Mouse (Mus musculus): Measurements from ENCODE around the gene Trim2.

Gene Trim2

DNA sequence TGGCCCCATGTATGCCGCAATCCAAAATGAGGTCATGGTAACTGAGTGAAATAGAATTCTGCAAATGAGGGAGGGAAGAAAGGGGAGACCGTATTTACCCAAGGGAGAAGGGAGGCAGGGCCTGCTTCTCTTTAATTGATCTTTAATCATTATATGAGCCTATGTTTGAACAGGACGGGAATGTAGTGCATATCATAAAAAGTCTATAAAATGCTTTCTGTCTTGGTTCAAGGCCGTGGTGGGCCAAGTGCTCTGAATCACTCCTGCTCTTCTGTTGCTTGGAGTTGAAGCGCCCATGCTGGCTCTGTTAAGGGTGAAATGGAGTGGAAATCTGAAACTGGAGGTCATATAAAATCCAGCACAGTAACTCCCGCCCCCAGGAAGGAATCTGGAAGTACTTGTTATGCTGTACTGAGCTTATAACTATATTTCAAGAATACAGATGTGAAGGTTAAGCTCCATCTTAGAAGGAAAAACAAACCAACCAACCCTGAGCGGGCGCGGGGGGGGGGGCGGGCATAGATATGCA lies 48.6 kb downstream of the Trim2 start:
- DNase-seq (ENCODE audit: low spot score in 2 of 2) = no peak

DNA sequence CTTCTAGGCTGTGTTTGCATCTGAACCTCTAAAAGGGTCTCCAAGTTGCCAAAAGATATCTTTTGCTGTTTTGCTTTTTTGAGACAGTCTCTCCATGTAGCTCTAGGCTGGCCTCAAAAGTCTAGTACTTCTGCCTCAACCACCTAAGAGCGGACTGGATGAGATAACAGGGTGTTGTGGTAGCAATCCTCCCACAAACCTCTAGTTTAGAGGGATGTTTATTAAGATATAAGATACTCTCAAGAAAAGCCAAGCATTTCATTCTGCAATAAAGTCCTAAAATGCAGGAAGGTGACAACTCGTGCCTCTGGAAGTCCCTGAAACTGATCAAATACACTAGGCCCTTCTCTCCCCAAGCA lies 52.2 kb downstream of the Trim2 start:
- DNase-seq (ENCODE audit: low spot score in 2 of 2) = no peak

DNA sequence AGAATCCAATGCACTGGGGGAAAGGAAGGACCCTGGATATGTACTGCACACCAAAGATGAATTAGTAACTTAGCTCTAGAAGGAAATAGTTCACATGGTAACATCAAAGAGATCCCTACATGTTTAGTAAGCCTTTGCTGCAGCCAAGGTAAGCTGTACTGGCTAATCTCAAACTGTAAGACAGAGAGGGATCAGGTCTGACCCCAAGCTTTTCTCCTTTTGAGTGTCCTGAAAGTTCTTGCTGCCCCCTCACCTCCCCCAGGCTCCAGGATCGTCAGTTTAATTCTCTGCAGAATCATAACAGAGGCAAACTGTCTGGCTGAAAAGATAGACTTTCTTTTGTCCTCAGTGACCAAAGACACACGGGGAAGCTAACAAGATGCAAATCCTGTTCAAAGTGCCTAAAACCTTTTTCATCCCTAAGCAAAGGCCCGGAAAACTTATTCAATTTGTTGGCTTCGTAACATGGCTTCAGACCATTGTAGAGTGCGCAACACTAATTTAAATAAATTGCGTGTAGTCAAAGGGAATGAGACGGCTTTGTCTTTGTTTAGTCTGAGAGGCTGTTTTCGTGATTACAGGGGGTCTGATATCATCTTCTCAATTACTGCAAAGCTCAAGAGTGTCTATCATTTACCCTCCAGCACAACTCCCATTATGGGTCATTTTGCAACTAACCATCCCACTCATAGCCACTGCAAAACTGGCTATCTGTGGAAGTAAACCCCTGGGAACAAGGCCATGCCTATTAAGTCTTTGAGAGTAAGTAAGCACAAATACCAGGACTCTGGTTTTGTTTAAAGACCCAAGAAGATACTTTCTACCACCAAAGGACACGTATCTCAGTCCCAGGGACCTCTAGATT lies 52.8 kb downstream of the Trim2 start:
- no peak for DNase-seq (ENCODE audit: low spot score in 2 of 2)

DNA sequence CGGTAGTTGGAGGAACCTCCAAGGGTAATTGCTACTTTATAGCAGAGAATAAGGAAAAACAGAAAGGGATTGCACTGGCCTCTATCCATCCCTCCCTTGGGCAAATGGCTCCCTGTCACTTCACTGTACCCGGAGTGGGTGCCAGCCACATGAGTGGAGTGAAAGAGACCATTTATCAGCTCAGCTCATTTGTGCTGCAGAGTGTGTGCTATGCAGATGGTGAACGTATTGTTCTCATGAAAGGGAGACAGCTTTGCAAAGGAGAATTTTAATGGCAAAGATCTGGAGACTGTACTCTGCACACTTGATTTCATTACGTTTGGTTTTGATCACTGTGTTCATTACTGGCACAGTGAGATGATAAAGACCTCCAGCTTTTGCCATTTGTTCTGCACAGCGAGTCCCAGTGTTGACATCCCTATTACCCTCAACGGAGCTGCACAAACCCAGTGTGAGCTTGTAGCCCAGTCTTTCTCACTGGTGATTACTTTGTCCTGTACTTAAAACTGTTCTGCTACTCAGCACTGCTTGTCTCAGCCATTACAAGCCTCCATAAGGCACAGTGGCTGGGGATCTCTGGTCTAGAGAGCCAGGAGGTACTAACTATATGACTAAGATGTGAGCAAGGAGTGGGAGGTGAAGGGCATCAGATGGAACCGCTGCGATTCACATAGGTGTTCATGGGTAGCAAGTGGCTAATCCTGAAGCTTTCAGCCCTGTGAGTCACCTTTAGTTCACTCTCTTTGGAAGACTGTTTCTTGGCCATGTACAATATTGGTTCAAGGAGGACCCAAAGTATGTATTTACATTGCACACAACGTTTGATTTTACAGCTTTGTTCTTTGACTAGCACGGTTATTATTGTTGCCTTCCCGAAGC lies 53.7 kb downstream of the Trim2 start:
- DNase-seq (ENCODE audit: low spot score in 2 of 2) = no peak

DNA sequence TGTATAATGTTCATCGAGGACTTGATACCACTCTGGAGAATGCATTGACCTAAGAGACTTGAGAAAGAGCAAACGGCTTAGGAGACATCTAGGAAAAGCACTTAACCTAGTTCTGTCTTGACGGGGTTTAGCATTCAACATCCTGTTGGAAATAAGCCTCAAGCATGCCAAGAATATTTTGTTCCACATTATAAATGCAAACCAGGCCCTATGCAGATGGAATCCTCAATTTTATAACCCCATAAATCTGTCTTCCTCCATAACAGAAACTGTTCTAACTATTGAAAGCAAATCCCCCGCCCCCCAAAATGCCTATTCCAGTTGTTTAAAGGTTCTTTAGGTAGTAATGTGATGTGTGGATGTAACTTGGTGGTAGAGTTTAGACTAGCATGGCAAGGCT lies 55.0 kb downstream of the Trim2 start:
- no peak for DNase-seq (ENCODE audit: low spot score in 2 of 2)

DNA sequence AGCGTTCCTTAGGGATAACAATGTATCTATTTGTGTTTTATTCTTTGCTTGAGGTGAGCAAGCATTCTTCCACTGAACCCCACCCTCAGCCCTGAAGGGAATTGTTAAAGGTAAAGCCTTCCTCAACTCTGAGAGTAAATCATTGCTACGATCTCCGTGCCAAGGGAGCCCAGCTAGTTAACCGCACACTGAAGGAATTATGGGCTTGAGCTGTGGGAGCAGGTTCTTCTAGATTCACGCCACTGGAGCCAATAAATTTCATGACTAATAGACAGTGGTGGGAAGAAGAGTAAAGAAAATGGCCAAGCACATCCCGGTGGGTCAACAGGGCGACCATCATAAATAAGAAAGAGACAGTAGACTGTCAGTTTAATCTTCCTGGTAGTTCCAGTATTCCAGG lies 56.4 kb downstream of the Trim2 start:
- no peak for DNase-seq (ENCODE audit: low spot score in 2 of 2)

DNA sequence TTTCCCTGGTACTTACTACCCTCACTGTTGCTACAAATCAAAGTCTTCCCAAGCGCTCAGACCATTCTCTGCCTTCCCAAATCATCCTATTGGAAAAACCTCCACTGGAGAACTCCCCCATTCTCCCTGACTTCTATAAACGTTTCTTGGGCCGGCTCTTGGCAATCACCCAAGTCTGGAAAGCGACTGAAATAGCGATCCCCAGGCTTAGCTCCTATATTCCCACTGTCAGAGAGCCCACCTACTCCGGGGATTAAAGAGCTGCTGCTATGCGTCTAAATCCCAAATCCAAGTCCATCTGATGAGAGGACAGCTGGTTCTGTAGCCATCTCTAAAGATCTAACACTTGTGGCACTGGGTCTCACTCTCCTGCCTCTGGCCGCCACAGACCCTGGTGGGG lies 58.9 kb downstream of the Trim2 start:
- no peak for DNase-seq (ENCODE audit: low spot score in 2 of 2)

DNA sequence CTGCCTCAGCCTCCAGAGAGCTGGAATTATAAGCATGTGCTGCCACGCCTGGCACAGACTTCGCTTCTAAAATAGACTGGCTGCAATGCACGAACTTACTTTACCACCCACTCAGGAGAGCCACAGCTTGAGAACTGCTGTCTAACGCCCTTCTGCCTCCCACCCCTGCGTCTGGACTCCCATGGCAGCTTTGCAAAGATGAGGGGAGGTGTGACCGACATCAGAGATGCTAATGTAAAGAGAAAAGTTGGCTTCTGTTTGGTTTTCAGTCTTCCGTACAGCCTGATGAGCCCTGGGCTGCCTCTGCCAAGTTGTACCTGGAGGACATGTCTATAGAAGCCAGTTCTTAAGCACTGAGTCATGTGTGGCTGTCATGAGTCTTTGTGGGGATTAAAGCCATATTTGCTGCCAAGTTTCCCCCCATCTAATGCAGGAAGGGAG lies 60.2 kb downstream of the Trim2 start:
- no peak for DNase-seq (ENCODE audit: low spot score in 2 of 2)

DNA sequence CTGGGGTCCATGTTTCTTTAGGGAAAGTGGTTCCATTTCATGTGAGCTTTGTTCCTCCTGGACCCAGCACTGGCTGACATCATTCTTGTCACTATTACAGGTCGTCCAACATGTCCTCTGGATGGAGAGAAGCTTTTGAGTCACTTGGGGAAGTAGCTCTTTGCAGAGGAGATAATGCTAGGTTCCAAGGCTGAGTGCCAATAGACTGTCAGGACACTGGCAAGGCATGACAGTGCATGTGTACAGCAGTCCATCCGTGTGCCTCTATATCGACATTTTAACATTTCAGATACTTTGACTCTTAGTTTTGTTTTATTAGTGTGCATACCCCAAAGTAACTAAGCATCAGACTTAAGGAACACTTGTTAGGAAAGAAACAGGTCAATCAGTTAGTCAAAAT lies 63.6 kb downstream of the Trim2 start:
- no peak for DNase-seq (ENCODE audit: low spot score in 2 of 2)

DNA sequence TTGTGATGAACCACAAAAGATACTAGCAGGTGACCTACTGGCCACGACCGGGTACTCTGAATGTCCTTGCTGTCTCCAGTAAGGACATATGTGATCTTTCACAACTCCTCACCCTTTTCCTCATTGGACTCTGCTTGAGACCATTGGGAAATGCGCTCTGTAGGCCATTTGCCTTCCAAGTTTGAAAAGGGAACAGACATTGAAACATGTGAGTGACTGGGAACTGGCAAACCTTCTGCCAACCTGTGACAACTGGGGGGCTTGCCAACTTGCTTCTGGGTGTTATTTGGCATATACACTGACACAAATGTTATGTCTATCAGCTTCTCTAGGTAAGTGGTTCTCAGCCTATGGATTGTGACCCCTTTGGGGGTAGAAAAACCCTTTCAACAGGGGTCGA lies 64.2 kb downstream of the Trim2 start:
- DNase-seq (ENCODE audit: low spot score in 2 of 2) = peak in 1 of 2 experiments; percentile 23

DNA sequence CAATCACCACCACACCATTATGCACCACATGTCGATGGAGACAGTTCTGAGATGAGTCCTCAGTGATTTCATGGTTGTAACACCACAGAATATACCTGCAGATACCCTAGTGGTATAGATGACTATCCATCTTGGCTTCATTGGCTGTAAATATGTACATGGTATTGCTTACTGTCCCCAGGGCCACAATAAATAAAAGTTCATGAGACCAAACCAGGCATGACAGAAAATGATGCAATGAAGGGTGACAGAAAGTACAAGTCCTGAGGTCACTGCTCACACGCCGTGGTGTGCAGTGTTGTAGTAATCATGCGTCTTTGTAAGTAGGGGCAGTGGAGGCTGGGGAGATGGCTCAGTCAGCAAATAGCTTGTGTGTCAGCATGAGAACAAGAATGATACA lies 65.6 kb downstream of the Trim2 start:
- DNase-seq (ENCODE audit: low spot score in 2 of 2) = no peak

DNA sequence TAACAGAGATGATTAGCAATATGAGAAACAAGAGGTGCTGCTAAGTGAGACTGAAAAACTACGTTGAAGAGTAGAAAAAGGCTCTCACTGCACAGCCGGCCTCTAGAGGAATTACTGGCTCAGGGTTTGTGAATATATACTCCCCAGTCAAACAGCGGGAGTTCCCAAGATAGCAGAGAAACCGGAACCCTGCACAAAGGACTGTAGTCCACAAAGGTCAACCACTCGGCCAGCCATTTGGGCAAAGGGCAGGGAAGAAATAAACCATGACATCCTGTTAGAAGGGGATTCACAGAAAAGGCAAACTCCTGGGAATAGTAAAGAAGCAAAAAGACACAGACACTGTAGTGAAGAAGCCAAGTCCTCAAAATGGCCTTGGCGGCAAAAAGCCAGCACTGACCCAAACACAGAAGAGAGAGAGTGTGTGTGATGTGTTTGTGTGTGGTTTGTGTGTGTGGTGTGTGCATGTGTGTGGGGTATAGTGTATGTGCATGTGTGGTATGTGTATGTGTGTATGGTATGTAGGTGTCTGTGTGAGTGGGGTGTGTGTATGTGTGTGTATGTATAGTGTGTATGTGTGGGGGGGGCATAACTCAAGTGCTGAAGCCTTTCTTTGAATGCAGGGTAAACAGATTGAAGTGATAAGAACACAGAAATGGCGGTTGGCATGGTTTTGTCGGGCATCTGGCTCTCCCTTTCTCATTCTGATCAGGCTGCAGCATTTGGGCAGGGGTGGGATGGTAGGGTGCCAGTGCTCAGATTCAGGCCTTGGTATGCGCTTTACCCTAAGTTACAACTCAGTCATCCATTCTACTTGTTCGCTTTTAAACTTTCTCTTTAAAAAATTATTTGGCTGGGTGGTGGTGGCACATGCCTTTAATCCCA lies 71.0 kb downstream of the Trim2 start:
- no peak for DNase-seq (ENCODE audit: low spot score in 2 of 2)

DNA sequence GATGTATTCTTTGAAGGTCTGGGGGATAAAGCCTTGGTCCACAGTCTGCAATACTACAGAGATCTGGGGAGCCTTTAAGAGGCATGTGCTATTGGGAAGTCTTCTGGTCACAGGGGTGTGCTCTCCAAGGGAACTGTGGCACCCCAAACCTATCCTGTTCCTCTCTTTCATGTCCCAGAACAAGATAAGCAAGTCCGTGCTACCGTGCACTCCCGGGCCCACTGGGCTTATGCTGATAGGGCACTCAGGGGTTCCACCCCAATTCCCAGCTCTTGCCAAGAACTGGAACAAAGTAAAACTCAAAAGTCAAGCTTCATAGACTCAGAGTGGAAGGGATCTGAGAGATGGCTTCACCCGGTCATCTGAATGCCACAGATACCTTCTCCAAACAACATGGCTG lies 72.1 kb downstream of the Trim2 start:
- DNase-seq (ENCODE audit: low spot score in 2 of 2) = no peak

DNA sequence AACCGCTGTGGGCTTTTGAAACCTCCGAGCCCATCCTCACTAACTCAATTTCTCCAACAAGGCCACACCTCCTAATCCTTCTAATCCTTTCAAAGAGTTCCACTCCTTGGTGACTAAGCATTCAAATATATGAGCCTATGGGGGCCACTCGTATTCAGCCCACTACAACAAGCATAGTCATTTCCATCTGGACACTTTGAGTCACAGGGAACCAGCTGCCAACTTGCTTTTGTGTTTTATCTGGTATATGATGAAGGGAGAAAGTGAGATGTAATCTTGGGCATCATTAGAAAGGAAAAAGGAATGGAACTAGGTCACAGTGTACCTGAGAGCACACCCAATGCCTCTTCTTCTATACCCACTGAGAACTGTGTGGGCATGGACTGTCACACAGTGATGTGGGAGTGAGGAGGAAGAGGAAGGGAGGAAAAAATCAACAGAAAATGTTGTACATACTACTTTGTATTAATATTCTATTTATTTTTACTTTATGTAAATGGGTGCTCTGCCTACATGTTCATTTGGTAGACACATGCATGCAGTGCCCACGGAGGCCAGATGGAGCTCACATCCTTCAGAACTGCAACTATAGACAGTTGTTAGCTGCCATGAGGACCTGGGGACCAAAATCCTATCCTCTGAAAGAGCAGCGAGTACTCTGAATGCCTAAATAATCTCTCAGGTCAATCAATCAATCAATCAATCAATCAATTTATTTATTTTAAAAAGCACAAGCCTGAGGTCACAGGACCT lies 72.8 kb downstream of the Trim2 start:
- no peak for DNase-seq (ENCODE audit: low spot score in 2 of 2)

DNA sequence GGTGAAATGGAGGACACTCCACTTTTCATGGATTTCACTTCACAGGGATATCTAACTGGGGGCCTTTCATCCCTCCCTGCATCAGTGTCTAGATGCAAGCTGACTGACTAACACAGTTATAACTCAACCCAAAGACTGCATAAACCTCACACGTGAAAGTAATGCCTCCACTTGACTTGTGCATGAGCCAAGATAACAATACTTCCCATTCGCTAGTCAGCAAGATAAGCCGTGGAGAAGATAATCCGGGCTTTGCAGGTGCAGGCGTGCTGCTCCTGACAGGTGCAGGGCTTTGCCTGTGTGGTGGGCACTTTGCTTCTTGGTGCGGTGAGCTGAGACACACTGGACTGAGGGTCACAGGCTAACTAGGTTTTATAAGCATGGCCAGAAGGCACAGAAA lies 74.4 kb downstream of the Trim2 start:
- no peak for DNase-seq (ENCODE audit: low spot score in 2 of 2)

DNA sequence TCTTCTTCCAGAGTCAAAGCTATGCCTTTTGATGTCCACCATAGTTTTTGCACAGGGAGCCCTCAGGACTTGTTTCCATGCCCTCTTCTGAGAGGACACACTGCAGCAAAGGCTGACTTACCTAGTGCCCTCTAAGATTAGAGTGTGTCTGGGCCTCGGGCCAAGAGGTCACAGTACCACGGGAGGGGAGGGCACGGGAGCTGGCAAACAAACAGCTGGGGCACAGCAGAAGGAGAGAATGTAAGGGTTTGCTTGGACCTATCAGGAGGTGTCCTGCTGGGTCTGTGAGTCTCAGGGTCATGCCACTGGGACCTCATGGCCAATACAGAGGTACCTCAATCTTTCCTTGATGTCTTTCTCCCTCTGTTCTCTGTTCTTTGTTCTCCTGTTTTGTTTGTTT lies 75.7 kb downstream of the Trim2 start:
- no peak for DNase-seq (ENCODE audit: low spot score in 2 of 2)

DNA sequence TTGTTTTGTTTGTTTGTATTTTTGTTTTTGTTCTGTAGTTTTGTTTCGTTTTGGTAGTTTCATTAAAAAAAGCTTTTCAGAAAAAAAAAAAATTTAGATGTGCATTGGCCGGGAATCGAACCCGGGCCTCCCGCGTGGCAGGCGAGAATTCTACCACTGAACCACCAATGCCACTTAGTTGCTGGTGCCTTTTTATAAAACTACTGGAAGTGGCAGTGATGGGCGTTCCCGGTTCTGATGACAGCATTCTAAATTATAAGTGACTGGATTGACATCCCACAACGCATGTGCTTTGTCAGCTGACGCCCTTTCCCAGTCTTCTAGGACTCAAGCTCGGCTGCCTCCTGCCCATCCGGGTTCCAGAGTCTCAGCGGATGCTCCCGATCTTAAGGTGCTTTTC lies 77.8 kb downstream of the Trim2 start:
- peak in 1 of 2 experiments; percentile 67 for DNase-seq (ENCODE audit: low spot score in 2 of 2)

DNA sequence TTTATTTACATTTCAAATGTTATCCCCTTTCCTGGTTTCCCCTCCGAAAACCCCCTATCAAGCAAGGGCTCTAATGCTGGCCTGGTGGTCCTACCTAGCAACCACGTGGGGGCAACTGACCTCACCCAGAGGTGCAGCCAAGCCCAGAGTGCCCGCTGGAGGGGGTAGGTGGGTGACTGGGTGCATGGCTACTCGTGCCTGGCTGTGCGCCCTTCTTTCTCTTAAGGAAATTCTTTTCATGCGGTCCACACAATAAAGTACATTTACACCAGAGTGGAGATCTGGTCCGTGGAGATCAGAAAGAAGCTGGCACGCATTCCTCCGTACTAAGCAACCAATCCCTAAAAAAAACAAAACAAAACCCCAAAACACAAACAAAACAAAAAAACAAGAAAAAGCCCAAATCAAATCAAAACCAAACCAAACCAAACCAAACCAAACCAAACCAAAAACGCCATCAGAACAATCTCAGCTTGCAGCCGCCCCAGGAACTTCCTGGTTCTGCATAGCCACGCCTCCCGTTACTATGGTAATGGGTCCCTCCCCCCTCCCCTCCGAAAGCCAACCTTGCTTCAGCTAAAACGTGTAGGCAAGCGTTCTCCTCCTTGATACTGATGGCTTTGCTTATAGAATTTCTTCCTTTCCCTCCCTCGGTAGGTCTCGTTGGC lies 78.3 kb downstream of the Trim2 start:
- DNase-seq (ENCODE audit: low spot score in 2 of 2) = peak in 1 of 2 experiments; percentile 50

DNA sequence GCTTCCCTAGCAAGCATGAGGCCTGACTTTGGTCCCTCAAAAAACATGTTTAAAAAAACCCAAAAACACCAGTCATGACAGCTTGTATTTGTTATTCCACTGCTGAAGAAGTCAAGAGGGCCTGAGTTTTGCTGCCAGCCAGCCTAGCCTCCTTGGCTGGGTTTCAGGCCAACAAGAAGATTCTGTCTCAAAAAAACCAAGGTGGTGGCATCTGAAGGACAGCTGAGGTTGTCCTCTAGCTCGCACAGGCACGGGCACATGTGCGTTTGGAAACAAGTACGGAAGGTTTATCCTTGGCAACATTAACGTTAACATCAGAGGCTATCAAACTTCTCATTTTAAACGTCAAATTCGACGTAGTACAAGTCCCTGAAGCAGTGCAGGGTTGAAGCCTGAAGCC lies 79.0 kb downstream of the Trim2 start:
- no peak for DNase-seq (ENCODE audit: low spot score in 2 of 2)

DNA sequence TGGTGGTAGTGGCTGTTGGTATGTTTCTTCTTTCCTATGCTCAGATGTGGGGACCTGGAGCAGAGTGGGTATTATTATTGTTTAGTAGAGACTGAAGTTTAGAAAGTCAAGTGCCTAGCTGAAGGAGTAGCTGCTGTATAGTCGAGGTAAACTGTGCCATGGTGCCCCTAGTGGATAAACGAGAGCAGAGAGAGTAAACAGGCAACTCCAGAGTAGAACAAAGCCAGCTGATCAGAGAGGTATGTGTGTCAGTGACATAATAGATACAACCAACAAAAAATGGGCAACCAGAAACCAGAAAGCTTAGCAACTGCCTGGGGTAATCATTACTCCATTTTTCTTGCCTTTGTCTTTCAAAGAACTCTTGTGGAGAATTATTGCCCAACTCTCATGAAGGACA lies 81.7 kb downstream of the Trim2 start:
- DNase-seq (ENCODE audit: low spot score in 2 of 2) = no peak

Data from cerebellum, postnatal 4 days (tissue).